Mouse (Mus musculus): ENCODE data around the gene Cdk14.

Gene Cdk14

GRCm38 (mm10) chr5:5012521-5013346, 407.4 kb downstream of the Cdk14 start:
- in situ Hi-C loops (cut with MboI; ENCODE audit: unreplicated experiment in 2 of 2) = no loop called here

GRCm38 (mm10) chr5:5008153-5008745, 411.9 kb downstream of the Cdk14 start:
- in situ Hi-C loops (cut with MboI; ENCODE audit: unreplicated experiment in 2 of 2) = no loop called here

- in situ Hi-C loops (cut with MboI; ENCODE audit: unreplicated experiment in 2 of 2) = no loop called here
Measured at GRCm38 (mm10) chr5:5007489-5008152, 412.5 kb downstream of the Cdk14 start.

- in situ Hi-C loops (cut with MboI; ENCODE audit: unreplicated experiment in 2 of 2) = no loop called here
Measured at GRCm38 (mm10) chr5:5005633-5006032, 414.5 kb downstream of the Cdk14 start.

- in situ Hi-C loops (cut with MboI; ENCODE audit: unreplicated experiment in 2 of 2) = no loop called here
Measured at GRCm38 (mm10) chr5:5004740-5005139, 415.4 kb downstream of the Cdk14 start.

GRCm38 (mm10) chr5:4993192-4993601, 426.9 kb downstream of the Cdk14 start:
- in situ Hi-C loops (cut with MboI; ENCODE audit: unreplicated experiment in 2 of 2) = no loop called here

- in situ Hi-C loops (cut with MboI; ENCODE audit: unreplicated experiment in 2 of 2) = no loop called here
Measured at GRCm38 (mm10) chr5:4991023-4991422, 429.1 kb downstream of the Cdk14 start.

- in situ Hi-C loops (cut with MboI; ENCODE audit: unreplicated experiment in 2 of 2) = no loop called here
Measured at GRCm38 (mm10) chr5:4990237-4990636, 429.9 kb downstream of the Cdk14 start.

GRCm38 (mm10) chr5:4986181-4986580, 433.9 kb downstream of the Cdk14 start:
- in situ Hi-C loops (cut with MboI; ENCODE audit: unreplicated experiment in 2 of 2) = no loop called here

- in situ Hi-C loops (cut with MboI; ENCODE audit: unreplicated experiment in 2 of 2) = no loop called here
Measured at GRCm38 (mm10) chr5:4979551-4979950, 440.6 kb downstream of the Cdk14 start.

- in situ Hi-C loops (cut with MboI; ENCODE audit: unreplicated experiment in 2 of 2) = no loop called here
Measured at GRCm38 (mm10) chr5:4973408-4973807, 446.7 kb downstream of the Cdk14 start.

GRCm38 (mm10) chr5:4962063-4962610, 458.0 kb downstream of the Cdk14 start:
- in situ Hi-C loops (cut with MboI; ENCODE audit: unreplicated experiment in 2 of 2) = loop anchor here in 1 of 2 experiments (10.0 kb wide), 1 partner anchor 523 kb away; no protein-coding TSS in a partner anchor

- in situ Hi-C loops (cut with MboI; ENCODE audit: unreplicated experiment in 2 of 2) = loop anchor here in 1 of 2 experiments (10.0 kb wide), 1 partner anchor 523 kb away; no protein-coding TSS in a partner anchor
Measured at GRCm38 (mm10) chr5:4961636-4962035, 458.5 kb downstream of the Cdk14 start.

- in situ Hi-C loops (cut with MboI; ENCODE audit: unreplicated experiment in 2 of 2) = no loop called here
Measured at GRCm38 (mm10) chr5:4959446-4959845, 460.7 kb downstream of the Cdk14 start.

GRCm38 (mm10) chr5:4955993-4956392, 464.1 kb downstream of the Cdk14 start:
- in situ Hi-C loops (cut with MboI; ENCODE audit: unreplicated experiment in 2 of 2) = no loop called here

GRCm38 (mm10) chr5:4955392-4955791, 464.7 kb downstream of the Cdk14 start:
- in situ Hi-C loops (cut with MboI; ENCODE audit: unreplicated experiment in 2 of 2) = no loop called here

GRCm38 (mm10) chr5:4949433-4949832, 470.7 kb downstream of the Cdk14 start:
- in situ Hi-C loops (cut with MboI; ENCODE audit: unreplicated experiment in 2 of 2) = no loop called here

- in situ Hi-C loops (cut with MboI; ENCODE audit: unreplicated experiment in 2 of 2) = no loop called here
Measured at GRCm38 (mm10) chr5:4948090-4948954, 471.8 kb downstream of the Cdk14 start.

GRCm38 (mm10) chr5:4935131-4935530, 485.0 kb downstream of the Cdk14 start:
- in situ Hi-C loops (cut with MboI; ENCODE audit: unreplicated experiment in 2 of 2) = no loop called here

GRCm38 (mm10) chr5:4934491-4934890, 485.6 kb downstream of the Cdk14 start:
- in situ Hi-C loops (cut with MboI; ENCODE audit: unreplicated experiment in 2 of 2) = no loop called here
